Mouse (Mus musculus) retina, postnatal 7 days (tissue): Measurements from ENCODE around the gene Gm49383.
"Not testable (repeated sequence)": the region's sequence is repeated elsewhere in the genome, so short reads cannot be mapped to it uniquely, and the experiment has no call there.

ENCODE experiments used
- DNase-seq: peaks from one replicate; pipeline ENCODE4 v3.0.0-alpha.2; 2012; ENCODE audit warnings: low read depth, low spot score

Gm49383 gene

DNA sequence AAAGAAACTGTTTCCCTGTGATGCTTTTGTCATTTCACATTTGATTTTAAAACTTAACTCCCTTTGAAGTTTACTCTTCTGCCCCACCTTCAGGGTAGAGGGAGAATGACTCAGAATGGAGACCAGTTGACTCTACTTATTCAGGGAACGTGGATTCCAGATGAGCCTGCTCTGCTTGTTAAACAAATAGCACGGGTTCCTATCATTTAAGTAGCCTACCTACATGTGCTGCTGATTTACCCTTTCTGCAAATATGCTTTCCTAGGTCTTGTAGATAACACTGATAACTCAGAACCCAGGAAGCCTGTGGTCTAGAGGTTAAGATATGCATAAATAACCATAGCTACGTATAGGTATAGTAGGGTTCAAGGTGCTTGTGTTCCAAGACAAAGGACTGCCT is 32.0 kb downstream of the Gm49383 start:
- DNase-seq: no peak

GRCm38 (mm10) chr12:69163586-69163985 is 33.3 kb downstream of the Gm49383 start:
- not testable (repeated sequence) for DNase-seq

GRCm38 (mm10) chr12:69160677-69161076 is 36.2 kb downstream of the Gm49383 start:
- not testable (repeated sequence) for DNase-seq

GRCm38 (mm10) chr12:69159578-69159940 is 37.3 kb downstream of the Gm49383 start:
- DNase-seq: peak; percentile 73

- DNase-seq: peak; percentile 99
These were observed 37.9 kb downstream of the Gm49383 start, which contains the start of gene Rps29 for GRCm38 (mm10) chr12:69158765-69159577. Gene Rps29 (minus strand): TSS chr12:69159186.

DNA sequence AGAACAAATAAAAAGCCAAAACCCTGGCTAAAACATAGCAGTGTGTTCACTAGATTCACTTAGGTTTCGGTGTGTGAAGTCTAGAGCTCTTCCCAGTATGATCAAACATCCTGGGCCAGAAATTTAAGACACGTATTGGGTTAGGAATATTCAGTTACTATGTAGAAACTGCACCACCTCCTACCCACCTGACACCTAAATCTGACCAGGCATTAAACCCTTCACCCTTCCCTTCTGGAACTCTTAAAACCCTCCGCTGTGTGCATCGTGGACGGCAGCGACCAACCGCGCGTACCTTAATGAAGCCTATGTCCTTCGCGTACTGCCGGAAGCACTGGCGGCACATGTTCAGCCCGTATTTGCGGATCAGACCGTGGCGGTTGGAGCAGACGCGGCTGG is 38.5 kb downstream of the Gm49383 start:
- DNase-seq: no peak

GRCm38 (mm10) chr12:69157107-69157506 is 39.8 kb downstream of the Gm49383 start:
- no peak for DNase-seq

GRCm38 (mm10) chr12:69156436-69156835 is 40.5 kb downstream of the Gm49383 start:
- DNase-seq: no peak

DNA sequence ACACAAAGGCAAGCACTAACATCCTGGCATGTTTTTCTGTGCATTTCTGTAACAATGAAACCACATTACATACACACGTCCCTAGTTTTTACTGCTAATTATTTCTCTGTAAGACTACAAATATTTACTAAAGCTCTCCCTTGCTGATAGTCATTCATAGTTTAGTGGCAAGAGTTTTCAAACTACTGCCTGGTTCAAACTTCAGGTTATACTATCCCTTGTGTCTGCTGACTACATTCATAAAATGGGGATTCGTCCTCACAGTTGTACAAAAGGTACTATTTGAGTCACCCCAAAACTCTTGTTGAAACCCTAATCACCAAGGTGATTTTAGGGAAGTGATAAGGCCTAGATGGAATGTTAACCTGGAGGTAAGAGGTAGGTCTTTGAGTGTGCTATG is 41.0 kb downstream of the Gm49383 start:
- no peak for DNase-seq

DNA sequence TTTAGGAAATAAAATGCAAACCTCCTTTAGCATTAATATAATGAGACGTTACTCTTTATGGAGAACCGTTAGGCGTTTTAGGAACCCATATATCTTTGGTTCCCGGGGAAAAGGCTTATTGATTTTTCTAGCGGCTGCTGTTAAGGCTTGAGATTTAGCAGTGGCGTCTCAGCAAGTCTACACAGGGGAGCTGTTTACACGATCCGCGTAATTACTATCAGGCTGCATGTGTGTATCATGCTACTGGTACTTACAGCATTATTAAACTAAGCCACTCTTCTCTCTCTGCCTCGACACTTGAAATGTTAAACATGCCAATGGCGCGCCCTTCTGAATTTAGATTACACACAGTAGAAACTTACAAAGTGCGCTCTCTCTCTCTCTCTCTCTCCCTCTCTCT is 46.9 kb downstream of the Gm49383 start:
- no peak for DNase-seq

- DNase-seq: no peak
These were observed 49.7 kb downstream of the Gm49383 start for GRCm38 (mm10) chr12:69147166-69147735.

GRCm38 (mm10) chr12:69143460-69143859 is 53.4 kb downstream of the Gm49383 start:
- no peak for DNase-seq

GRCm38 (mm10) chr12:69139841-69140240 is 57.1 kb downstream of the Gm49383 start:
- no peak for DNase-seq

DNA sequence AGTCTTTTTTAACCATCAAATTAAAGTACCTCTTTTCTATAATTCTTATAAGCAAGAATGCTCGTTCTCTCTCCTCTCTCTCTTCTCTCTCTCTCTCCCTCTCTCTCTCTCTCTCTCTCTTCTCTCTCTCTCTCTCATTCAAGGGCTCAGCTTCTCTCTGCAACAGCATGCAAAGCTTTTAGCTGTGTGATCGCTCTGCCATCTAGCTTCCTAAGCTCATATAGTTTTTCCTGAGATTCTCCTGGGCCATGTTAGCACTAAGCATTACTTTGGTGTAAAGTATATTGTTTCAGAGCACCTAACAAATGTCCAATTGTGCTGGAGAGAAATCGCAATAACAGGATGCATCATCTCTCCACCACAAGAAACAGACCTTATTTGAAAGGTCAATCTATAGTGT is 57.7 kb downstream of the Gm49383 start:
- DNase-seq: no peak
